Mouse (Mus musculus) hindbrain, embryonic 14.5 days (tissue): ENCODE measurements around the gene Nat8f6. TPM values are rescaled to one million over a fixed set of nuclear protein-coding genes. Genes with fewer than 3 reads are reported as not detected.
"Not testable (repeated sequence)": the region's sequence is repeated elsewhere in the genome, so short reads cannot be mapped to it uniquely, and the experiment has no call there.

Experiments
- ATAC-seq: fragments of 200-750 bp; cut with Nextera tagmentation; 2 replicates; pipeline ENCODE4 v1.8.0; 2017; ENCODE audit warnings: moderate number of reproducible peaks, mild to moderate bottlenecking, moderate TSS enrichment, moderate library complexity; ENCODE audit not compliant: low FRiP score
- DNase-seq: peaks from one replicate; pipeline ENCODE4 v3.0.0-alpha.2; 2015; ENCODE audit warnings: low spot score
- H3K27ac ChIP-seq: fragments of 300-500 bp; sonication (generic); 2 replicates; pipeline ENCODE4 v1.5.1; 2014; ENCODE audit warnings: mild to moderate bottlenecking, moderate library complexity
- H3K27me3 ChIP-seq: fragments of 300-500 bp; sonication (generic); 2 replicates; pipeline ENCODE4 v1.6.1; 2014; ENCODE audit warnings: mild to moderate bottlenecking, low read length, mixed read lengths; ENCODE audit not compliant: control insufficient read depth, insufficient read depth
- H3K36me3 ChIP-seq: fragments of 300-500 bp; sonication (generic); replicated peaks from 2 replicates; pipeline ENCODE4 v1.6.1; 2014; ENCODE audit not compliant: control insufficient read depth, insufficient read depth
- H3K4me1 ChIP-seq: fragments of 300-500 bp; sonication (generic); replicated peaks from 2 replicates; pipeline ENCODE4 v1.6.1; 2014; ENCODE audit warnings: antibody characterized with exemption, low read length, mixed read lengths; ENCODE audit not compliant: control insufficient read depth, insufficient read depth
- H3K4me2 ChIP-seq: fragments of 300-500 bp; sonication (generic); replicated peaks from 2 replicates; pipeline ENCODE4 v1.6.1; 2014; ENCODE audit warnings: mild to moderate bottlenecking, moderate library complexity
- H3K4me3 ChIP-seq: fragments of 300-500 bp; sonication (generic); replicated peaks from 2 replicates; pipeline ENCODE4 v1.5.1; 2014; ENCODE audit warnings: mild to moderate bottlenecking, low read length
- H3K9ac ChIP-seq: fragments of 300-500 bp; sonication (generic); 2 replicates; pipeline ENCODE4 v1.6.1; 2014
- H3K9me3 ChIP-seq: fragments of 300-500 bp; sonication (generic); 2 replicates; pipeline ENCODE4 v1.6.1; 2016; ENCODE audit warnings: low read length; ENCODE audit not compliant: control insufficient read depth
- WGBS: fragments of 180-500 bp; shearing (Covaris S2); extraction: QIAGEN DNeasy Blood & Tissue Kit; methylation state at CpG from one replicate; pipeline ENCODE4 v1.1.7; 2014; 5-methylcytosine and 5-hydroxymethylcytosine counted together
- polyA plus RNA-seq: library from polyadenylated mRNA; unstranded; fragments of >200 nt; fragmentation: Nextera tagmentation; extraction: Ambion mirVana; gene quantifications from 2 replicates; pipeline ENCODE4 v1.2.1, GENCODE M21; 2014

Gene Nat8f6
- not detected in 2 replicates for polyA plus RNA-seq

DNA sequence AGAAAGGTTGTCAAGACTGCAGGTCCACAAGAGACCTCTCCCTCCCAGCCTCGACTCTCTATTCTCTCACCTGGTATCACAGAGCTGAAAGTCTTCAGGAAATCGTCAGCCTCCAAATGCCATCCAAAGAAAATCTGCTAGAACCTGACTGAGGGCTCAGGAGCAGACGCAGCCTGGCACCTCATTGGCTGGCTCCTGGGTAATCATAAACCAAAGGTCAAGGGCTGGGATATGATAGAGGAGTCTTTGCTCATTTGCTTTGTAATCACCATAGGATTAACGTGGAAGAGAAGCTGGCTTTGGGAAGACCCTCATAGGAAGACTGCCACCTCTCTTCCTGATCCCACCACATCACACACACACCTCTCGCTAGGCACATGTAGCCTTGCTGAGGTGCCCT is at the start of gene Nat8f6, which contains the start of gene Nat8f5:
TSS of gene Nat8f6 (minus strand) at position 118 of the 400 bp plus-strand sequence.
TSS of gene Nat8f5 (minus strand) at position 136 of the 400 bp plus-strand sequence.
- H3K9ac ChIP-seq = no peak within 1 kb of the TSS
- WGBS = 92% methylated on average over 5 of the region's 5 CpGs
- no peak within 1 kb of the TSS for H3K27ac ChIP-seq
- DNase-seq = no peak
- no peak within 1 kb of the TSS for H3K4me2 ChIP-seq
- H3K36me3 ChIP-seq = no peaks in the 10 kb centered on the region
- no peaks in the 10 kb centered on the region for H3K9me3 ChIP-seq
- no peak for ATAC-seq
- no peaks in the 10 kb centered on the region for H3K4me1 ChIP-seq
- no peak within 1 kb of the TSS for H3K4me3 ChIP-seq
- no peaks in the 10 kb centered on the region for H3K27me3 ChIP-seq

DNA sequence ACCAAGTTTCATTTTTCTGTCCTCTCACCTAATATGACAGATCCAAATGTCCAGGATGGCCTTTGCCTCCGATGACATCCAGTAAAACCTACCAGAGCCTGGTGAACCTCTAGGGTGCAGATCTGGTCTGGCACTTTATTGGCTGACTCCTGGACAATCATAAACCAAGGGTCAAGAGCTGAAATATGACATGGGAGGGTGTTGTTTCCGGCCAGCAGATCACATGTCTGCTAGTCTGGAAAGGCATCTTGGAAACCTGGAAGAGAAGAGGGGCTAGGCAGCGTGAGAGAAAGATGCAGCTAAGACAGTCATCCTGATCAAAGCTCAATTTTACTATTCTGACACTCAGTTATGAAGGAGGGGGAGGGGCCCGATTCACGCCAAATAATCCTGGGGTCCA is 48.3 kb upstream of the Nat8f6 start, which contains the start of gene Nat8f2:
TSS of gene Nat8f2 (minus strand) at position 153 of the 400 bp plus-strand sequence.
- not testable (repeated sequence) for H3K27me3 ChIP-seq, ATAC-seq, H3K4me3 ChIP-seq, H3K36me3 ChIP-seq, H3K27ac ChIP-seq, DNase-seq, H3K4me1 ChIP-seq, H3K4me2 ChIP-seq, H3K9ac ChIP-seq, H3K9me3 ChIP-seq
- WGBS = 91% methylated on average over 5 of the region's 5 CpGs

DNA sequence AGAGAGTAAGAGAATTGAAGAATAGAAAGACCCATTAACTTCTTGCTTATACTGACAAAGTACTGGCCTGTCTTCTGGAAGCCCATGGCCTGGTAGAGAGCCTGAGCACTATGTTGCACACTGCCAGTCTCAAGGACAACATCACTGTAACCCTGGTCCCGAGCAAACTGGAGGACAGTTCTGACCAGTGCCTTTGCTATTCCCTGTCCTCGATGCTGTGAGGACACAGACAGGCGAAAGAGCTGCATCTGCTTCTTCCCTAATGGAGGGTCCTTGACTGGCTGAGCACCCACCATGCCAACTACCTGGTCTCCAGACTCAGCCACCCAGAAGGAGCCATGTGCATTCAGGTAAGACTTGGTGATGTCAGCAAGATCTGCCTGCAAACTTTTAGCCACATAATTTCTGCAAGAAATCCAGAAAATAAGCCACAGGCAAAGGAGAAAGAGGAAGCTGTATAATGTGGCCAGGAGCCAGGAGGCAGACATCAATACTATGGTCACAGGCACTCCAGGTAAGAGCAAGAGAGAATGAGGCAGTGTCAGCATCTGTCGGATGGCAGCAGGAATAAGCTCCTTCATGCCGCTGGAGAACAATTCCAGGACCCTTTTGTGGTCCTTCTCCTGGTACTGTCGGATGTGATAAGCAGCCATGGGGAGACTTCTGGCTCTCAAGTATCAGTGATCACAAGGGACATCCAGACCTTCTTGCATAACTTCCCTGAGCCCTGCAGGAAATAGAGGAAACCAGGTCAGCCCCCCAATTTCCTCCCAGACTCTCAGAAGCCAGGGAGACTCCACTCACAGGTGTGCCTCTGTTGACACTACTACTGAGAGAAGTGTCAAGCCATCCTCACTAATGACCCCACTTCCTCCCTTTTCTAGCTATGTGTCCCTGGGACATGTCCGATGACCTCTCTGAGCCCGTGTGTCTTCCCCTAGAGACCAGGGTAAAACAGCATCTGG is 47.3 kb upstream of the Nat8f6 start:
- Histone ChIP-seq H3K27me3 (no peaks in the 10 kb centered on the region), H3K36me3 (no peaks in the 10 kb centered on the region), H3K4me1 (no peaks in the 10 kb centered on the region), H3K4me2 (no peak overlapping the region), H3K9me3 (no peaks in the 10 kb centered on the region), H3K4me3 (no peak overlapping the region), H3K27ac (no peak overlapping the region), H3K9ac (no peak overlapping the region)
- DNase-seq (no peak), ATAC-seq (no peak)
- WGBS = 87% methylated on average over 8 of the region's 8 CpGs

DNA sequence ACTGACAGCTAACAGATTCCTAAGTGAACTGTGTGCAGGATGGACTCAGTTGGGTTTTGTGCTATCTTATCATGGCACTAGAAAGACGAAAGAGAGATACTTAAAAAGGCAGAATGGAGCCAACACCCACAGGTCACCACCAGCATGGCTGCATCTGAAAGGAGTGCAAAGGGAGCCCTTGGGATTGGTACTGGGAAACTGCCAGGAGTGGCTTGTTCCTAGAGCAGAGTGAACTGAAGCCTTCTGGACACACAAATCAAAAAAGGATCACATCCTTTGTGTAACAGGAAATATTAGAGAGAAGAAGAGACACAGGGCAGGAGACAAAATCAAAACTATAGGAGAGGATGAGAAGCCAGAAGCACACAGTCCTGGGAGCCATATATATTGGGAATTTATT is 46.2 kb upstream of the Nat8f6 start:
- not testable (repeated sequence) for H3K4me2 ChIP-seq, H3K36me3 ChIP-seq, ATAC-seq, H3K4me1 ChIP-seq, H3K4me3 ChIP-seq, H3K9me3 ChIP-seq, DNase-seq, H3K9ac ChIP-seq, H3K27me3 ChIP-seq, H3K27ac ChIP-seq
- 75% methylated on average over 1 of the region's 1 CpGs for WGBS

DNA sequence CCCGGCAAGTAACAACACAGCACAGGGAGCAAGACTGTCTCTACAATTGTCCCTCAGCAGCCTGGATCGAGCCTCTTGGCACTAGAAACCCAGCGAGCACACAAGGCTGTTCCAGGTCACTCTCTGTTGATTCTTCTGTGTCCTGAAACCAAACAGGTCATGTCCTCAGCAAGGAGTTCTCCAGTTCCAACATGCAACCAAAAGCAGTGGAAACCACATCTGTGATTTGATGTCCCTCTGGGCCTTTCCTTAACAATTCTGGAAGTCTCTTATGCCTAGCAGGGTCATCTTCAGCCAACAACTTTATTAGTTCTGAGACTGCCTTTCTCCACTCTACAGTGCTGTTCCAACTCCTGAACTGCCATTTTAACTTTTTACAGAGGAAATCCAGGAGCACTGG is 45.4 kb upstream of the Nat8f6 start:
- H3K27me3 ChIP-seq, H3K4me1 ChIP-seq, H3K27ac ChIP-seq, DNase-seq, H3K9me3 ChIP-seq, H3K4me2 ChIP-seq, H3K36me3 ChIP-seq, ATAC-seq, H3K4me3 ChIP-seq, H3K9ac ChIP-seq: not testable (repeated sequence)
- WGBS = 89% methylated on average over 3 of the region's 3 CpGs

DNA sequence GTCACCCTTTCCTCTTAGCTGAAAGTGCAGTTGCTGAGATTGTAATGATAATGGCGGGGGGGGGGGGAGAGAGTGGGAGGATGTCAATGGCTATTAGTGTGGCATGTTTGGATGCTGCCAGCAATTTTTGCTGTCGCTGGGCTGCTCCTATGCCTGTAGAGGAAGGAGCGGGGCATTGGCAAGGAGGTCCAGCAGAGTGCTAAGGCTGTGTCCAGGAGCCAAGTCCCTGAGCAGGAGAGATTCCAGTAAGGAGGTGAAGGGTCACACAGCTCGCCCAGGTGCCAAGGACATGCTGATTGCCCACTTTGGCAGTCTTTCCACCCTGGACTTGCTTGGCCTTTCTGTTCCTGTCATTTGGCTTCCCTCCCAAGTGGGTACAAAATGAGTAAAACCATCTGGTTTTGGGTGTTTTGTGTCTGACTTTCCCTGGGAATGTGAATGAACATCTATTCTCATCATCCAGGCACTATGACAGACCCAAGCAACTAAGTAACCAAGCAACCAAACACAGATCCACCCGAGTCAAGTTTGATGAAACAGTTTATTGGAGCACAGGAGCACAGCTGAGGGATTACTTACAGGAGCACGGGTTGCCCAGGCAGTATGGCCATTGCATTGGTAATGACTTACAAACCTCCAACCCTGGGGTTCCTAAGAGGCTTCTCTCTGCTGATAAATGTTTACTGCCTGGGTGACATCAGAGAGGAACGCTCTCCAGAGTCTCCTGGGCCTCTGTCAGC is 44.3 kb upstream of the Nat8f6 start:
- WGBS = 60% methylated on average over 5 of the region's 7 CpGs
- H3K4me1 ChIP-seq, H3K9ac ChIP-seq, H3K27me3 ChIP-seq, H3K36me3 ChIP-seq, H3K27ac ChIP-seq, H3K4me3 ChIP-seq, H3K9me3 ChIP-seq, H3K4me2 ChIP-seq, DNase-seq: not testable (repeated sequence)
- peak; percentile 79; the same call in 1 of the 2 replicates for ATAC-seq

DNA sequence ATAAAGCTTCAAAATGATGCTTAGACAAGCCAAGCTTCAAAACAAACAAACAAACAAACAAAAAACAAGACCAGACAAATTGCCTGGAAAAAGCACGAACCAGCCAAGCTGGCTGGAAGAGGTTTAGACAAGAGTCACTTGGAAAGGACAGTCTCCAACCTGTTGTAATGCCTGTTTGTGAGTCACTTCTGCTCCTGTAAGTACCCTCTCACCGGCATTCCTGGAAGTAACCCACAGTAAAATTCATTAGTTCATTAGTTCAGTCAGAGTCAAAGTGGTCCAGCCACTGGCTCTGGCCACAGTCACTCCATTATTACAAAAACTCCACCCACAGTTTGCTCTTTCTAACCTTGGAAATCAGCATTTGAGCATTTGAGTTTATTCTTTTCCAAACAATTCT is 43.1 kb upstream of the Nat8f6 start:
- no peak for ATAC-seq
- no peak for DNase-seq
- H3K27ac ChIP-seq = no peak overlapping the region
- no peaks in the 10 kb centered on the region for H3K36me3 ChIP-seq
- H3K4me2 ChIP-seq = no peak overlapping the region
- H3K9me3 ChIP-seq = no peaks in the 10 kb centered on the region
- no peaks in the 10 kb centered on the region for H3K27me3 ChIP-seq
- no peaks in the 10 kb centered on the region for H3K4me1 ChIP-seq
- no peak overlapping the region for H3K4me3 ChIP-seq
- no peak overlapping the region for H3K9ac ChIP-seq
- WGBS = 83% methylated on average over 2 of the region's 2 CpGs

DNA sequence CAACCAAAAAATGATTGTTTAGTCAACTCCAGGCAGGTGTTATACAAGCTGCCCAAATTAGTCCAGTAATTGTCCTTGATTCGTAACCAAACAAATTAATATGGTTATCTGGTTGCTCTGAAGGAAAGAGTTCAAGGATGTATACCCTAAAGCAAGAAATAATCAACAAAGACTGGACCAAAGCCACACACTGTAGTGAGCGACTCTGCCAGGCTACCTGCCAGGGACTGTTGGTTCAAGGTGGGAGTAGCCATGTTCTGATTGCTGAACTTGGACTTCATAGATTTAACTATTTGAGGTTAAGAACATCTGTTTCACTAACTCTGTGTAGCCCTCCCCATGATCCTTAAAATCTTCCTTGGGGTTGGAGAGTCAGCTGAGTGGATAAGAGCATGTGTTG is 42.4 kb upstream of the Nat8f6 start:
- Histone ChIP-seq H3K4me3 (no peak overlapping the region), H3K27me3 (no peaks in the 10 kb centered on the region), H3K9me3 (no peaks in the 10 kb centered on the region), H3K4me2 (no peak overlapping the region), H3K4me1 (no peaks in the 10 kb centered on the region), H3K27ac (no peak overlapping the region), H3K9ac (no peak overlapping the region), H3K36me3 (no peaks in the 10 kb centered on the region)
- ATAC-seq = no peak
- DNase-seq = no peak
- WGBS = 87% methylated on average over 2 of the region's 2 CpGs

DNA sequence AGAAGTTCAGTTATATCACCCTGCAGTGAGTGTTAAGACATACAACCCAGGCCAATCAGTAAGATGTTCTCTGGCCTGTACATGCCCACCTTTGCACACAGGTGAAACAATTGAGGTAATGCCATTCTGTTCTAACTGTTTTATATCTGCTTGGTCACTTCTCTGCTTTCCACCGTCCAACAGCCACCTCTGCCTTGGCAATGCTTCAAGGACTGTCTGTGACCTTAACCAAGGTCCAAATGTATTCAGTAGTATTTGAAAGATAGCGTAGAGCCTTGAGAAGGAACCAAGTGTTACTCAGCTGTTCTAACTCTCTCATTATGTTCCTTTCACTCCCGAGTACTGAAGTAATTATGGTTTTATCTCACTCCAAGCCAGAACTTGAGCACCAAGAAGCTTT is 41.8 kb upstream of the Nat8f6 start:
- no peak for ATAC-seq

More for the DNA sequence above, 41.8 kb upstream of the Nat8f6 start:
- no peak overlapping the region for H3K27ac ChIP-seq
- 89% methylated on average over 3 of the region's 3 CpGs for WGBS
- H3K4me3 ChIP-seq = no peak overlapping the region
- no peak for DNase-seq
- H3K9me3 ChIP-seq = no peaks in the 10 kb centered on the region
- H3K9ac ChIP-seq = no peak overlapping the region
- no peaks in the 10 kb centered on the region for H3K36me3 ChIP-seq
- H3K27me3 ChIP-seq = no peaks in the 10 kb centered on the region
- H3K4me1 ChIP-seq = no peaks in the 10 kb centered on the region
- no peak overlapping the region for H3K4me2 ChIP-seq
